Mouse (Mus musculus) v-Abl transformed pro-B cells (cell line): Measurements from ENCODE around the gene Ap2s1.
"Not testable (repeated sequence)": the region's sequence is repeated elsewhere in the genome, so short reads cannot be mapped to it uniquely, and the experiment has no call there.

ENCODE experiments used
- in situ Hi-C, 2 experiments: fragments of 400-800 bp; cut with MboI; formaldehyde crosslinking; loops; one replicate each; pipeline ENCODE4 v1.15.1; 2025; ENCODE audit not compliant: unreplicated experiment in 2 of 2

Ap2s1 gene

DNA sequence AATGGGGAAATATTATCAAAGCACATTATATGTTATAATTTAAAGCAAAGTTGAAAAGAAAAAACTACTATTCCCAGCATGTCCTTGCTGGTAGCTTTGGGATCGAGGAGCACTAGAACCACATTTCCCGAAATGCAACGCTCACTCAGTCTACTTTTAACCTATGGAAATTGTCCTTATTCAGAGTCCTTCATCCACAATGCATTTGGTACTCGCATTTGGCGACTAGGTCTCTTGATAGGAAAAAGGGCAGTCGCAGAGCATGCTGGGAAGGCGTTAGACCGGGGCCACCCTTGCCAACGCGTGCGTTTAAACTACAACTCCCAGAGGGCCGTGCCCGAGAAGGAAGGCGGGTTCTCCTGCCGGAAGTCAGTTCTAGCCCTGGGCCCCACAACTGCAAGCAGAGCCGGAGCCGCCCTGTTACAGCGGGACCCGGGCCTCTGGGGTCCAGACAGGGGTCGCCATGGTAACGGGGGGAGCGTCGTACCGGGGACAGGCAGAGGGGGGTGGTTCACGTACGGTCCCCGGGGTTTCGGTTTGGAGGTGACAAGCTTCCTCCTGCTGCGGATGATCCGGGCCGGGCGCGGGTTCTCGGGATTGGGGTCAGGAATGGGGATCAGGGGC lies at the start of gene Ap2s1:
Gene Ap2s1 (plus strand): TSS at position 338 of the 624 bp plus-strand sequence.
- in situ Hi-C loops, result no loop called here

DNA sequence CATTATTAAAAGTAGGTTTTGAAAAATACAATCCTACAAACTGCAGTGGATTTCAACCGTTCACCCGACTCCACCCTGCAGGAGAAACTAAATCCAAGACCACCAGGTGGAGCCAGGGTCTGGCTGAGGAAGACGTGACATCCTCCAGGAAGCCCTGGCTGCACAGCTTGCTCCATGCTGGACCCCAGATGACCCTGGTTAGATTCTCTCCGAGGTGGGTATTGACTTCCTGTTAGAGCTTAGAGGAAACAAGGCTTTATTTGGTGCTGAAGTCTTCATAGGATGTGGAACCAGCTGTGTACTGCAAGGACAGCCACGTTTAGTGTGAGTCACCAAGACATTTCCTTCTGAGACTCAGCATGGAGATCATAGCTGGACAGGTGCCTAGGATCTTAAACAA lies 49.0 kb upstream of the Ap2s1 start:
- in situ Hi-C loops, result no loop called here

DNA sequence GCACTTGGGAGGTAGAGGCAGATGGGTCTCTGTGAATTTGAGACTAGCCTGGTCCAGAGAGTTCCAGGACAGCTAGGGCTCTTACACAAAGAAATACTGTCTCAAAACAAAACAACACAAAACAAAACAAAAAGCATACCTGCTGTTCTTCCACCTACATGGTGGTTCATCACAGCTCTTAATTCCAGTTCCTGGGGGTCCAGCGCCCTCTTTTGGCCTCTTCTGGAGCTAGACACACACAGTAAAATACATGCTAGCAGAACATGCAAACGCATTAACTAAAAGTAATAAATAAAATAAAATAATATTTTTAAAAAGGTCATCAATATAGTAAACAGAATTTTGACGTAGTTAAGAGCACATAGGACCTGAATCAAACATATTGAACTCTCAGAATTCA lies 43.2 kb upstream of the Ap2s1 start:
- in situ Hi-C loops, result loop anchor here (5.0 to 10.0 kb wide), 3 partner anchors 37 to 190 kb away; no protein-coding TSS in a partner anchor

DNA sequence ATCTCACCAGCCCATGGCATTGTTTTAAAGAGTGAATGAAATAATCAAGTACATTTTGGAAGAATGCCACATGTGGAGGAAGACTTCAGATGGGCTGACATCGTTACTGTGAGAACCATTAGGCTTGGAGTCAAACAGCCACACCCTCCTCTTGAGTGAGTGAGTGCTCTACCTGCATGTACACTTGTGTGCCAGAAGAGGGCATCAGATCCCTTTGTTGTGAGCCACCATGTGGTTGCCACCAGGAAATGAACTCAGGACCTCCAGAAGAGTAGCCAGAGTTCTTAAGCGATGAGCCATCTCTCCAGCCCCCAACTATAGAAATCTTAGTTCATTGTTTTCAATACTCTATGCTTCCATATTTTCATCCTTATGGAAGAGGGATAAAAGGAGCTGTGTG lies 39.2 kb upstream of the Ap2s1 start:
- in situ Hi-C loops, result loop anchor here (5.0 to 10.0 kb wide), 3 partner anchors 33 to 194 kb away; no protein-coding TSS in a partner anchor

DNA sequence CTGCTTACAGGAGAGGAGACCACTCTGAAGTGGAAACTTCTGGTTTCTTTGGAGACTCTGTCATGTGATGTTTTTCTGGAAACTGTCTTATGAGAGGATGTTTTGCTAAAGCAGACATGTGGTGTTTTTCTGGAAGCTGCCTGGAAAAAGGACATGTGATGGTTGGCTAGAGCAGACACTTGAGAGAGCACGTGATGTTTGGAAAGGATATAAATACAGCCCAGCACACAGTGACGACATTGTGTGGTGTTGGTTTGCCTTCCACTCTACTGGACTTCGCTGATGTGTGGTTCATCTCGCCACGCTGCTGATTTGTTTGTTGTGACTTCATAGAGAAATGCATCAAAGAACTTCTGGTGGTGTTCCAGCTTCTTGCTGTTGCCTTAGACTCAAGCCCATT lies 37.6 kb upstream of the Ap2s1 start:
- in situ Hi-C loops, result no loop called here

DNA sequence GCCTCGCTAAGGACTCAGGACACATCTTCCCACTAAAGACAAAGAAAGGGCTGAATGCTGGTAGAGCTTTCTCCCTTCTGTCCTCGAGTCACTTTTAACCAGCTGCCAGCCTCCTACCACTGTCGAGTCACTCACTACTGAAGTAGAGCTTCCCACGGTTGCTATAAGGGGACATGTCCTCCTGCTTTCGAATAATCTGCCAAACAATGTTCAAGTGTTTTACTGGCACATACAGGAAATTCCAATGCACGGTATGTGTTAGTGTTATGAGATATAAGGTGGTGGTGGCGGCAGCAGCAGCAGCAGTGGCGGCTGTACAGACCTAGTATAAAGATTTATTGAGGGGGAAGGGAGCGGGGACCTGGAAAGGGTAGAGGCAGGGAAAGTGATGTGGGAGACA lies 31.8 kb upstream of the Ap2s1 start:
- in situ Hi-C loops, result no loop called here

DNA sequence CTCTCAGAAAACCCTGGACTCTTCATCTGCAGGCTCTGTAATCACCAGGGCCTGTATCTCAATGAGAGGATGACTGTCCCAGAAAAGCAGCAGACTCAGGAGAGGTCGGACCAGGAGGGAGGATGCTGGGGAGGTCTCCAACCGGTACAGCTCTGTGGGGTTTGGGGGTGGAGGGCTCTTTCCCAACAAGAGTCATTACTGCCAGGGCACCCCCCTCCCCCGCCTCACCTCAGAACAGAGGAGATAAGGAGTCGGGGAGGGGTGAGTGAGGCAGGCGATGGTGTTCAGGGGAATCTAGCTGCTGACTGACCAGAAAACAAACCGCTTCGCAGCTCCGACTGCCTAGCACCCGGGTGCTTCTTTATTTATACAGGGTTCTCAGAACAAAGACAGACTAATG lies 30.0 kb upstream of the Ap2s1 start:
- in situ Hi-C loops, result no loop called here

DNA sequence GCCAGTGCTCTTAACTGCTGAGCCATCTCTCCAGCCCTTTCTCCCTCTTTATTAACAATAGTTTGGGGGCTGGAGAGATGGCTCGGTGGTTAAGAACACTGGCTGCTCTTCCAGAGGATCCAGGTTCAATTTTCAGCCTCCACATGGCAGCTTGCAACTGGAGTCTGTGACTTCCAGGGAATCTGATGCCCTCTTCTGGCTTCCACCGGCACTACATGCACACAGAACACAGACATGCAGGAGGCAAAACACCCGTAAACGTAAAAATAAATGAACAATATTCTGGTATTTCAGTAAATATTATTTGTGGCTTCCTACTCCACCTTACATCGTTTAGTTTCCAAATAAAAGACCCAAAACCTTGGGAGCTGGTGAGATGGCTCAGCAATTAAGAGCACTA lies 27.6 kb upstream of the Ap2s1 start:
- in situ Hi-C loops, result no loop called here

DNA sequence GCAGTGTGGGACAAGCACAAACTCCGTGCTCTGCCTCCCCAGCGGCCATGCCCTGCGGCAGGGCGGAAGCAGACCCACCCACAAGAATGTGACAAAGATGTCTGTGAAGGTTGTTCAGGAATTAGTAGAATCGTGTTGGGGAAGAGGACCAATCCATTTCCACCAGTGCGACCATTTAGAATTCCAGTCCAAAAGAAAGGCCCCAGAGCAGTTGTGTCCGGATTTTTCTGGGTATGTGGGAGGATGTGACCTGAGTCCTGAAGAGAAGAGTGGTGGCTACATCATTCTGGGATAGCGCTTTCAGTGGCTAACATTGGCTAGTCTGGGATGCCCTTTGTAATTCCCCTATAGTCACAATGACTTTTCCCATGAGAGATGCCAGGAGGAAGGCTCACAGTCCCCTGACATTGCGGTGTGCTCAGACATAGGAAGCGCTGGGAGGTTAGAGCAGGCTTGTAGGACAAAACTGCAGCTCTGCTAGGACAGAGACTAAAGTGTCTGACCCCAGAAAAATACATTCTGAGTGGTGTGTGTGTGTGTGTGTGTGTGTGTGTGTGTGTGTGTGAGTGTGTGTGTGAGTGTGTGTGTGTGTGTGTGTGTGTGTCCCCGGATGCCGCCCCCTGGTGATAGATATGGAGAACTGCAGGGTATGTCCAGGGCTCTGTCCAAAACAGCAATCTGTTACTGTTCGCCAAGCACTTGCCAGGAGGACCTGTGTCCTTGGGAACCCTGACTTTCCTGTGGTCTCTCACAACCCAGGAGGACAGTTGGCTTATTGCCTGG lies 25.4 kb upstream of the Ap2s1 start:
- in situ Hi-C loops, result no loop called here

DNA sequence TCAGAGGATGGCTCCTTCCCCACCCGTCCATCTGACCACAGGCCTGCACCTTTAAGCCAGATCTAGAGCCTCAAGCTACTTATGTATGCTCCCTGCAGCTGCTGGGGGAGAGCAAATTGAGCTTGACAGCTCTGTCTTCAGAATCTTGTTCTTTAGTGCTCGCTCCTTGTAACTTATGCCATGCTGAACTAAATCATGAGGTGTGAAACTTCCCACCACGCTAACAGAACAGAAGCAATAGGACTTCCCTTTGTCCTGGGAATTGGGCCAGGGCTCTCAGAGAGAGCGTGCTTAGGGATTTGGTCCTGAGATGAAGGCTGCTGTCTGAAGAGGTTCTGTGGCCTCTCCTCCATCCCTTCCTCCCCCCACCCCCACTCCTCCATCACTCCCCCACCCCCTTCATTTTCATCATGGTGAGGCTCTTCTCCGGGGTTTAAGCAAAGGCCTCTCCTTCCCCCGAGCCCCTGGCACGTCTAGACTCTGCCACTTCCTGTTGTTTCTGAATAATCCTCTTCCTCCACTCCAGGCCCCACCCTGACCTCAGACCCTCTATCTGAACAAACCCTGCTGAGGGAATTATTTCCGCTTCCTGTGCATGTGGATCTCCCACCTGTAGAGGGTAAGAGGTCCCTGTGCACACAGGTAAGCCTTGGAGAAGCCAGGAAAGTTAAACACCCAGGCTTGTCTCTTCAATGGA lies 21.6 kb upstream of the Ap2s1 start:
- in situ Hi-C loops, result not testable (repeated sequence)

DNA sequence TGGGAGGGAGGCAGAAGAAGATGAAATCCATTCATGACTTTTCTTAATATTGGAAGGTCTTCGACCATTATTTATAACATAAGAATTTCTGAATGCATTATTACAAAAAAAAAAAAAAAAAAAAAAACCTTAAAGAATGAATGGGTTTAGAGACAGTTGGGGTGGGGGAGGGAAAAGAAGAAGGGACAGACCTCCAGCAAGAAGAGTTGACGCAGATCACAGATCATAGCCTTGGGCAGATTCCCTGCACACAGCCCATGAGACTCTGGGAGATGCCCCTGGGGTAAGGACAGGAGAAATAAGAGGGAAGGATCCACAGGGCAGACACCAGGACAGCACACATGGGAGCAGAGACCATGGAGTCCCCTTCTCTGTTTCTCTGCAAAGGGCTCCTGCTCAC lies 16.6 kb upstream of the Ap2s1 start, which contains the start of gene Ceacam9:
Gene Ceacam9 (plus strand): TSS at position 301 of the 400 bp plus-strand sequence.
- in situ Hi-C loops, result no loop called here

DNA sequence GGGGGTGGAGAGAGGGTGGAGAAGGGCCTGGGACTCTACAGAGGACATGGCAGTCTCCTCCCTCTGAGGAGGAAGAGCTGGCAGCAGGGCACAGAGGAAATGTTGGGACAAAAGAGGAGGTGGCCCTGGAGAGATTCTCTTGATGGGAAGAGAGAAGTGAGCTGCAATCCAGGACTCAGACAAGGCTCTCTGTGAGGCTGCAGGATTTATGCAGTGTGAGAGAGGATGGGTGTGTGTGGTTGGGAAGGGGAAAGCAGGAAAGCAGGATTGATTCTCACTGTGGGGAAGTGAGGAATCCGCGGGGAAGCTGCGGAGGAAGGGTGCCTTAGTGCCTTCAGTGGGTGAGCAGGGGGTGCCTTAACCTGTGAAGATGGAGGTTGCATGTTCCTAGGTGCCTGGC lies 15.7 kb upstream of the Ap2s1 start:
- in situ Hi-C loops, result not testable (repeated sequence)

DNA sequence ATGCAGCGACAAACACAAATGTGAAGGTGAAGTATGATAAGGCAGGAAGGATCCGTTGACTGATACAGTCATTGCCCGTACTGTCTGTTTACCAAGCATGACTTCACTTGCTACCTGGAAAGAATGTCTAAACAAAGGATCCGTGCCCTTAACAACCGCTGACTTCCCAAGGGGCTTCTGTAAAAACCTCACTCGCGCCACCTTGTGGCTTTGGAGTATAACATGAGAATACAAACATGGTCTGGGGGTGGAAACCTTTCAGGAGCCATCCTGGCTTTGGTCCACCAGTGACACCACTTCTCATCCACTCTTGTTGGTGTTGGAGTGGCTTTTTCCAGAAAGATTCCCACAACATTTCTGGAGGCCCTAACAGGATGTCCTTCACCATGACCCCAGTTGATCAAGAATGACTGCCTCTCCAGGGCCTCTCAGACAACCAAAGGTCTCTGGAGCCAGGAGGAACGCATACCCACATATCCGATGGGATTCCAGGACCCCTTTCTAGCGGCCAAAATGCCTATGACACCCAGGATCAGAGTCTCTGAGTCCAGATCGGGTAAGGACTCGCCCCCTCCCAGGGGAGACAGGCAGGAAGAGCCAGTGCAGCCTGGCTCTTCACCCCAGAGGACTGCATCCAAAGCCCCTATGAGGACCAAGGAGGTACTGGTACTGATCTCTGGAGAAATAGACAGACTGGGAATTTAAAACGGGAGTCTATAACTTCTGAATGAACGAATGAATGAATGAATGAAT lies 9.4 kb upstream of the Ap2s1 start:
- in situ Hi-C loops, result loop anchor here in 1 of 2 experiments (5.0 kb wide), 1 partner anchor 326 kb away; the partner anchor contains the start of gene Zc3h4

DNA sequence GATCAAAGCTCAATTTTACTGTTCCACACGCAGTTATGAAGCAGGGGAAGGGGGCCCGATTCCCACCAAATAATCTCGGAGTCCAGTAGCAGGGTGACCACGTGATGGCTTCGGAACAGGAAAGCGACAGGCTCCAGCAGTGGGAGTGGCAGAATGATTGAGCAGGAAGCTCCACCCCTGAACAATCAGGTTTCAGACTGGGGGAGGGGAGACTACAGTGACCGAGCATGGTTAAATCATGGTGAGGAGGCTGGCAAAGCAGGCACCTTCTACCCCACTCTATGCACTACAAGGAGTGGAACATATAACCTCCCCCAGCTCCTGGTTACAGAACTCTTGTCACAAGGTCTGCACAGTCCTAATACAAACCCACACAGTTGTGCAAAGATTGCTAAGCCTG lies 8.6 kb upstream of the Ap2s1 start:
- in situ Hi-C loops, result loop anchor here in 1 of 2 experiments (5.0 kb wide), 1 partner anchor 327 kb away; the partner anchor contains the start of gene Zc3h4

DNA sequence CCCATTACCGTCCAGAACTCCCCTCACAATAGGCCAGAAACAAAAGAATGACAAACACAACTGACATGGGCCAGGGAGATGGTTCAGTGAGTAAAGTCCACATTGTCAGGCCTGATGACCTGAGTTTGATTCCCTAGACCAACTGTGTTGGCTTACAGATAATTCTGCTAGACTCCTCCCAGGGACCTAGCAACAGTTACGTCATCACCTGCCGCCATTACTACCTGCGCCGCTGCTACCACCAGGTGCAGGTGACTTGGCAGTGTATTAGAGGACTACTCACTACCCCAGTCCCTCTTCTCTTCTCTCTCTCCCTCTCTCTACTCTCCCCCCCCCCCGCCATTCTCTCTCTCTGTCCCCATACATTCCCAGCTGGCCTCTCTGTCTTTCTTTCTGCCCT lies 7.4 kb upstream of the Ap2s1 start:
- in situ Hi-C loops, result loop anchor here in 1 of 2 experiments (5.0 kb wide), 2 partner anchors 33 to 98 kb away; no protein-coding TSS in a partner anchor

DNA sequence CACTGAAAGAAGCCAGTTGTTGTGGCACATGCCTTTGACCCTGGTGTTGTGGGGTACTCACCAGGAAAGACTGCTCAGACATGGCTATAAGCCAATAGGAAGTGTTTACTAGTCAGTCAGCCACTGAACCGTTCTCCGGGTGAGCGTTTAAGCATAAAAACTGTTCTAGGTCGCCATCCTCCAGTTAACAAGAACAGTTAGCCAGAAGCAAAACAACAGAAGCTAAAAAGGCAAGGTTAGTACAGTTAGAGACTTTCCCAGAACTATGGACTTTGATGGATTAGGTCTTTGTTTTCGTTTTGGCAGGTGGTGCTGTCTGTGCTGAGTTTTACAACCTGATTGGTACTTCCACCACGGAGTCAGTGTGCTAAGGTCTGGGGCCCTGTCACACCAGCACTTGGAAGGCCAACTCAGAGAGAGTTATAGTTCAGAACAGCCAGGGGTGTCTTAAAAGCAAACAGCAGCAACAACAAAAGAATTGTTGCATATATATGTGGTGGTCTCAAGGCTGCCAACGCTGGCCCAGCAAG lies 6.3 kb upstream of the Ap2s1 start:
- in situ Hi-C loops, result loop anchor here in 1 of 2 experiments (5.0 kb wide), 2 partner anchors 35 to 100 kb away; no protein-coding TSS in a partner anchor

DNA sequence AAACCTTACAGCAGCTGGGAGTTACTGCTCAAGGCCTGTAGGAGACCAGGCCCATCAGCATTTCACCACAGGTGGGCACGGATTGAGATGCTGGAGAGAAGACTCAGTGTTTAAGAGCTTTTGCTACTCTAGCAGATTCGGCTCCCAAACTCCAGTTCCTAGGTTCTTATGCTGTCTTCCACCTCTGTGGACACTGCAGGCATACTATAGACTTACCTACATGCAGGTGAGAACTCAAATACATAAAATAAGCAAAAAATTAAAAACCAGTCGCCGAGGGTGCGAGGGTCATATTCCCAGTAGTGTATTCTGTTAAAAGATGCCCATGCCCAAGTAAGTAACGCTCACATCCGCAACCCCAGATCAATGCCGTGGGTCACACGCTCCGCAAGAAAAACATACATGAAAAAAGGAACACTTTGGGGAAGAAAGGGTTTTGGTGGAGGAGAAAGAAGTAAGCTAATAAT lies 571 bp upstream of the Ap2s1 start:
- in situ Hi-C loops, result no loop called here

DNA sequence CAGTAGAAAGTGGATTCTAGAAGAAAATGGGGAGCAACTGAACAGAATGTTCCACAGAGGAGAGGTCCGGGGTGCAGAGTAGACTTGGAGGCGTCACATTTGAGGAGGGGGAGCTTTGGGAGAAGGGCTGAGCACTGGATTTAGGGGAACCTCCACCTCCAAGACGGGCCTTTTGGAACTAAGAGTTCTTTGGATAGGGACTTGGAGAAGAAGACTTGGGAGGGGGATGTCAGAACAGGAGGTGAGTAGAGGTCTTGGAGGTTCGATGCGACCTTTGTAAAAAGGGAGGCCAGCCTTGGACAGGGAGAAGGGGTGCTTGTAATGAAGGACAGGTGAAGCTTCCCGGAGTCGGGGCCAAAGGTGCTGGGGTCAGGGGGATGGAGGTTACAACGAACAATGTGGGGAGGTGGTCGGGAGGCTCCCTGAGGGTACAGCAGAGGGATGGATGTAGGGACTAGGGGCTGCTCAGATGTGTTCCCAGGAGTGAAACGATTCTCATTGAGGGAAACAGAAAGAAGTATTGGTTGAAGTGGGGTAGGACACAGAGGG lies 920 bp downstream of the Ap2s1 start:
- in situ Hi-C loops, result no loop called here

DNA sequence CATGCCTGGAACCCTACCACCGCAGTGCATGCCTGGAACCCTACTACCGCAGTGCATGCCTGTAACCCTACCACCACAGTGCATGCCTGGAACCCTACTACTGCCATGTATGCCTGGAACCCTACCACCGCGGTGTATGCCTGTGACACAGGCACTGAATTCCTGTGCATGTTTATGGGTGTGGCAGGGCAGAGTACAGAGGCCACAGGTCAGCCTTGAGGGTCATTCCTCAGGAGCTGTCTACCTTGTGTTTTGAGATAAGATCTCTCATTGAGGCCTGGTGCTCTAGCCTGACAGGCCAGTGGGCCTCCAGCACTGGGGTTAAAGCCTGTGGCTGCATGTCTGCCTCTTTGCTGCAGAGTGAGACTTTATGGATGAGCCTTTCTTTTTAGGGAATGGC lies 7.2 kb downstream of the Ap2s1 start:
- in situ Hi-C loops, result loop anchor here (5.0 to 10.0 kb wide), 4 partner anchors 37 to 149 kb away; partner anchors contain the start of genes Gng8 (in 1 of the 2) and Slc1a5 (in 1 of the 2)
